Mouse (Mus musculus) G1E (cell line): ENCODE measurements around the gene Coq8a.

ENCODE experiments used
- CTCF ChIP-seq: IDR thresholded peaks from 2 replicates; pipeline ENCODE4 v1.5.1; 2012; ENCODE audit warnings: low read depth, low read length, inconsistent platforms, mixed read lengths
- GATA1 ChIP-seq: IDR thresholded peaks from 2 replicates; pipeline ENCODE4 v1.6.1; 2012; ENCODE audit warnings: borderline replicate concordance, low read length, inconsistent platforms, mixed read lengths
- POLR2AphosphoS5 ChIP-seq: IDR thresholded peaks from 2 replicates; pipeline ENCODE4 v1.6.1; 2012; ENCODE audit warnings: low read depth, low read length, inconsistent platforms; ENCODE audit not compliant: insufficient replicate concordance

DNA sequence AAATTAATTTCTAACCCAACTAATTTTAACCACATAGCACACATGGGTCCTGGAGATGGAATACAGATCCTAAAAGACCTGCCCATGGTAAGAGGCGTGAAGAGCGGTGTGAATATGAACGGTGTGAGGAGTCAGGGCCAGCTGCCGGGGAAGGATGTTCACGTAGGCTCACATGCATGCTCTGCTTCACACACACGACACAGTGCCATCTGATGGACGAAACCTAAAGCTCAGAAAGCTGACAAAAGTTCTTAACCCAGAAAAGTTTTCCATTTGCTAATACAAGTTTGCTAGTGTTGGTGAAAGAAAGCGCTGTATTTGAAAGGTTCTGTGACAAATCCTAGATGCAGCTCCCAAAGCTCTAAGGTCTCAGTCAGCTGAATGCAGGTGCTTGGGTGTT is 48.2 kb downstream of the Coq8a start:
- no peak for TF ChIP-seq CTCF
- no peak for TF ChIP-seq GATA1
- TF ChIP-seq POLR2AphosphoS5: no peak
